Mouse (Mus musculus): ENCODE results near the gene 1700080E11Rik. TPM values are rescaled to one million over a fixed set of nuclear protein-coding genes. Genes with fewer than 3 reads are reported as not detected.

1700080E11Rik gene
- polyA plus RNA-seq (2017; shearing (Covaris generic)): not detected

DNA sequence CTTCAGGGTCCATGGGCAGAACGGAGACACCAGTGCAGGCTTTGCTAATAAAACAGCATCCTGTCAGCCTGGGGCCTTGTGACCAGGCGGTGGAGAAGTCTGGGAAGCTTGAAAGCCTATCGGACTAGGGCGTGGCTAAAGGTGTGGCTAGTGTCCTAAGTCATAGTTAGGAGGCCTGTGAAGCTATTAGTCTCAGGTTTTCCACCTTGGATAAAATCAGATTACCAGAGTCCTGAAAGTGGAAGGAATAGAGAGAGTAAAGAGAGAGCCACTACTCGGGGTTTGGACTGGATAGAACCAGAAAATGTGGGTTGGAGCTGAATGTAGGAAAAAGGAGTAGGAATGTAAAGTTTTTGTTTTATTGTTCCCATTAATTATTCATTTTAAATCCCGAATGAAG lies at the start of gene 1700080E11Rik:
Gene 1700080E11Rik (minus strand): TSS at position 101 of the 400 bp plus-strand sequence.

GRCm38 (mm10) chr9:105131253-105132001 lies 13.5 kb downstream of the 1700080E11Rik start, which contains the start of gene Nudt16:
TSS of gene Nudt16 (minus strand) at chr9:105131824.

Other genes with a start within 250 kb of the 1700080E11Rik start
- 51.5 TPM for gene Mrpl3, start 91.9 kb downstream of the 1700080E11Rik start, polyA plus RNA-seq (2017; shearing (Covaris generic))
- 21.4 TPM for gene Nudt16, start 13.3 kb downstream of the 1700080E11Rik start, polyA plus RNA-seq (2017; shearing (Covaris generic))

Measured in activated CD4-positive, CD25-positive, alpha-beta regulatory T cell, adult 9 weeks (primary cell).